Mouse (Mus musculus) fat pad, adult 2 months (tissue): Measurements from ENCODE around the gene Pik3r5.

Source experiments
- DNase-seq: peaks from one replicate; pipeline ENCODE4 v3.0.0-alpha.2; 2011; ENCODE audit warnings: low read depth, low spot score; ENCODE audit errors: extremely low read depth

The Pik3r5 gene

DNA sequence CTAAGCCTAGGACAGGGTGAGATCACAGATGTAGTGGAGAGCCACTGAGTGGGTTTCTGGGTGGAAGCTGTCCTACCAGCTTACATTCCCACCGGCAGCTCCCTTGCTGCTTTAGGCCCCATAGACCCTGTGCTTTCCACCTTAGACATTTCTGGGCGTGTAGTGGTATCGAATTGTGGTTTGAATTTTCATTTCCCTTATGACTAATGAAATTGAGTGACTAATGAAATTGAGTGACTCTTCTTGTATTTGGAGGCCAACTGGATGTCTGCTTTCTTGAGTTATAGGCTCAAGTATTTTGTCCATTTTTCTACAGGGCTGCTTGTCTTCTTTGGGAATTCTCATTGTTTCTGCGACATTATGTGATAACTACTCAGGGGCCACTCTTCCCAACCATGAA lies 14.6 kb downstream of the Pik3r5 start:
- DNase-seq, result no peak

DNA sequence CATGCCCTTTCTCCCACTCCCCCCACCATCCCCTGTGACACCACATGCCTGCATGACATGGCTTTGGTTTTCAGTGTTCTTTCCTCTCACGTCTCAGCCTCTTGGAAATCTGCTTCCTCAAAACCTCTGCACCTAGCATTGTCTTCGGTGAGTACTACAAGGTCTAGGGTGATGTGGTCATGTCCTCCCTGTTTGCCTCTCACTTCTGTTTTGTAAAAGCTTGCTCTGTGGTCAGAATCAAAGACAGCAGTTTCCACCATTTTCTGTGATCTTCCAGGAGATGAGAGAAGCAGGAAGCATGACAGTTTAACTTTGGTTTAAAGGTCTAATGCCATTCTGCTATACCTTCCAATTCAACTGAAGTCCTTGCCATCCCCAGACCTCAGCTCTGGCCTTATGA lies 15.3 kb downstream of the Pik3r5 start:
- no peak for DNase-seq

DNA sequence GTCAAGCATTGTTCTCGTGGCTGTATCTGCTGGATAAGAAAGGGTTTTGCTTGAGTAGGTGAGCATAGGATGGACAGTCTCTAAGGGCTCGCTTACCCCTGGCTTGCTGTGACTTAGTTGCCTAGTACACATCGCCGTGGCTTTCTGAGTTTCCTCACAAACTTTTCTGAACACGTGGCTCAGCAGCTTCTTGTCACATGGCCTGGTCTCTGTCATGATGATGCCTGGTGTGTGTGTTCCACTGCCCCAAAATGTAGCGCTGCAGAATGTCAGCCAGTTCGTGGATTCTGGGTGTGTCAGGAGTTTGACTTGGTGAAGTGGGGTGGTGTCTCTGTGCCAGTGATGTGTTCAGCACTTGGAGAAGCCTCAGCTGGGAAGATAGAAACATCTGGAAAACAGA lies 16.4 kb downstream of the Pik3r5 start:
- no peak for DNase-seq

DNA sequence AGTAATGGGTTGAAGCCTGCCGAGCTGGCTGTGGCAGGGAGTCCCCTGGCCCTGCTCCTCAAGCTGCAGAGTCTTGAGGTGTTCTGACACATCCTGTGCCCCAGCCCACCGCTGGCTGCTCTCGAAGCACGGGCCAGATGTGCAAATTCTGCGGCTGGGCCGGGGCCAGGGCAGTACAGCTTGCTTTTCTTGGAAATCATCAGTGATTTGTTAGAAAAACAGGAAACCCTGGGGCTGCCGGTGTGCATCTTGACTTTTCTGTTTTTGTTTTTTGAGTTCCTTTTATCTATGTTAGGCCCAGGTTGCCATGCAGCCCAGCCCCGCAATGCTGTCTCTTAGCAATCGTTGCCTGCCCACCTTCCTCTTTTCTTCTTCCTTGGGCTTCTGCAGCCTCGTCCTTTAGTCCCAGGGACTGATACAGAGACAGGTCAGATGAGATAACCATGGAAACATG lies 19.4 kb downstream of the Pik3r5 start:
- no peak for DNase-seq

- no peak for DNase-seq
Observed at GRCm38 (mm10) chr11:68451747-68452405, 20.0 kb downstream of the Pik3r5 start.

GRCm38 (mm10) chr11:68452740-68453139 lies 20.8 kb downstream of the Pik3r5 start:
- DNase-seq, result no peak

GRCm38 (mm10) chr11:68453301-68453700 lies 21.4 kb downstream of the Pik3r5 start:
- no peak for DNase-seq

DNA sequence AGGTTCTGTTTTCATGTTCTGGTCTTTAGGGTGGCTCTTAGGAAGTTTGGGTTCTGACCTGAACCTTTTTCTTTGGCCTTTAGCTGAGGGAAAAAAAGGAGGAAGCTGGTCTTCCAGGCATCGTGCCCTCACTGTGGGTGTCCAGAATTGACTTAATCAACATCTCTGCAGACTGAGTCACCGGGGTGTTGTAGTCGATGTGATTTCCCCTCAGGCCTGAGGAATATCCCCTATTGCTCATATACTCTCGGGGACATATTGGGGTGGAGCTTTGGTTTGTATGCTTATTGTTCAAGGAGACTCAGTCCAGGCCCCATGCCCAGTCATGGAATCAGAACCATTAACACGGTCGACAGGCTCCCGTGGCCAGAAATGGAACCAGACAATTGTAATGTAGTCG lies 26.2 kb downstream of the Pik3r5 start:
- peak; percentile 46 for DNase-seq

- no peak for DNase-seq
Observed at GRCm38 (mm10) chr11:68459021-68459420, 27.1 kb downstream of the Pik3r5 start.

GRCm38 (mm10) chr11:68459486-68459885 lies 27.6 kb downstream of the Pik3r5 start:
- peak; percentile 62 for DNase-seq

DNA sequence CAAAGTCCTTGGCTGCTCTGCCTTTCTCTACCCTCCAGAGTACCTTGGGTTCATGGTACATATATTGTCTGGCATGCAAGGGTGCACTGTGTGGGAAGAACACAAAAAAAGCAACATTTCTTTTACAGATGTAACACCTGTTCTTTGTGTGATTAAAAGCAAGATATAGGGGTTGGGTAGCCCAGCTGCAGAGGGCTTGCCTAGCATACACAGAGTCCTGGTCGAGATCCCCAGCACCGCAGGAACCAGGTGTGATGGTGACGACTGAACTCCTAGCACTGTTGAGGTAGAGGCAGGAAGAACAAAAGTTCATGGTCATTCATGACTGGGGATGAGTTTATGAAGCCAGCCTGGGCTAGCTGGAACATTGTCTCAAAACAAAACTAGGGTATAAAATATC lies 30.8 kb downstream of the Pik3r5 start:
- no peak for DNase-seq

DNA sequence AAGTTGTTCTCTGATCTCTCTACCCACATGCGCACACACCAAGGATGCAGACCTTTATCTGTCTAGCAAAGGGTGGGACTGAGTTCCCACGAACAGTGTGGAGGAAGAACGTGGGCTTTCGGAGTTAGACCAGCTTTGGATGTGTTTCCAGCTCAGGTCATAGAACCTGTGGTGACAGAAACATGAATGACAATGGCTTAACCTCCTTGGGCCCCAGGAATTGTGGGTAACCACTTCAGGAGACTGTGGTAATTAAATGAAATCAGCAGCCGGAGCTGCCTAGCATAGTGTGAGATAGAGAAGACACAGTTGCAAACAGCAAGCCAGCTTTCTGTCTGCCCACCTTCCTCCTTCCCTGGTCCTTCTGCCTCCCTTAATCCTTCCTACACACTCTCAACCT lies 32.3 kb downstream of the Pik3r5 start:
- DNase-seq, result no peak

GRCm38 (mm10) chr11:68465090-68465489 lies 33.2 kb downstream of the Pik3r5 start:
- no peak for DNase-seq

GRCm38 (mm10) chr11:68467441-68467840 lies 35.5 kb downstream of the Pik3r5 start:
- DNase-seq, result no peak

GRCm38 (mm10) chr11:68467962-68468612 lies 36.2 kb downstream of the Pik3r5 start:
- no peak for DNase-seq

GRCm38 (mm10) chr11:68468886-68469285 lies 37.0 kb downstream of the Pik3r5 start:
- no peak for DNase-seq

GRCm38 (mm10) chr11:68472162-68472849 lies 40.4 kb downstream of the Pik3r5 start:
- no peak for DNase-seq

- DNase-seq, result no peak
Observed at GRCm38 (mm10) chr11:68474600-68474999, 42.7 kb downstream of the Pik3r5 start.

- no peak for DNase-seq
Observed at GRCm38 (mm10) chr11:68475676-68476075, 43.8 kb downstream of the Pik3r5 start.

DNA sequence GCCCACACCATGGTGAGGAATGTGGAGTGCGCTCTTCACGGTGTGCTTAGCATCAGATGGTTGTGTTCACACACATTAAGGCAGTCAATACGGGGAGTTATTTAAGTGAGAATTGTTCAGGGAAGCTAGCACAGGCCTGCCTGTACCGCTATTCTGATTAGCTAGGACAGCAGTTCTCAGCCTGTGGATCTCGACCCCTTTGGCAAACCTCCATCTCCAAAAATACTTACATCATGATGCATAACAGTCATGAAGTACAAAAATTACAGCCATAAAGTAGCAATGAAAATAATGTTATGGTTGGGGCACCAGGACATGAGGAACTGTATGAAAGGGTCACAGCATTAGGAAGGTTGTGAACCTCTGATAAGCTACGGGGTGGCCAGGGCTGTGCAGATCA lies 45.7 kb downstream of the Pik3r5 start:
- no peak for DNase-seq

DNA sequence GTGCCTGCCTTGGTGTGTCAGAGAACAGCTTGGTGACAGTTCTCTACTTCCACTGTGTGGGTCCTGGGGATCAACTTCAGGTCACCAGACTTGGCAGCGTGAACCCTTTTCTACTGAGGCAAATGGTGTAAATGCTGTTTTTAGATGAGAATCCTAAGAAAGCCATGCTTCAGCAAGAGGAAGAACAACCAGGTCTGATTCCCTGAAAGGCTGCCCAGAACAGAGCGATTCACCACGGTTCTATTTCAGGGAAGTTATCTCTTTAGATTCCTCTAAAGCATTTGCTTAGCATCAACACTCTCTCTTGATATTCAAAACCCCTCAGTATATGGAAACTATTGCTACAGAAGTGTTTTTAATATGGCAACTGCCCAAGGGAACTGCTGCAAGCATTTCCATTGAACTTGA lies 46.7 kb downstream of the Pik3r5 start:
- no peak for DNase-seq

GRCm38 (mm10) chr11:68480660-68481059 lies 48.7 kb downstream of the Pik3r5 start:
- no peak for DNase-seq
